ENCODE assay signal across 11 mouse cellular contexts in the genomic region with DNA sequence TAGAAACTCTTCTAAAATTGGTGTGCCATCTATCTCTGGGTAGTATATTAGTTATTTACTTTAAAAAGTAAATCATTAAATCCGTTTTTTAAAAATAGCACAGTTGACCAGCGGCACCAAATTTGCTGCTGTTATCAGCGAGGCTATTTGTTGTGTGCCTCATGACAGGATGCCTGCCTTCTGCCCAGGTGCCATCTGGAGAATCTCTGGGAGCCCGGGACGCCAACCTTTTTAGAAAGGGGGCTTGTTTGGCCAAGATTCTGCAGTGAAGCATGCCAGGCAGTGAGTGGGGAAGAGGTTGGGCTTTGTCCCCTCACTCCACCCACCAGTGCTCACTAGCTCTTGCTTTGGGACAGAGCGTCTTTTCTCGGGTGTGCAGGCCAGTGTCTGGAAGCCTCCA. TPM values are rescaled to one million over a fixed set of nuclear protein-coding genes. Genes with fewer than 3 reads are reported as not detected.
A peak's percentile ranks its signal among the peaks of the same experiment; 100 is the strongest.
DNase-seq lines count a peak whose midpoint lies in the region; ATAC-seq and TF ChIP-seq lines count a peak whose summit lies in the region.
"Had no signal": no experiment of that assay in that cellular context is flagged by ENCODE, and none has a peak within 500 bp of the region (broad histone marks: within the 10 kb centered on the region; RNA-seq: fewer than 3 reads in every experiment).

No protein-coding gene starts in this region.

- H3K4me2 ChIP-seq in heart, postnatal 0 days (ENCODE audit: low read depth, low read length), result no peak overlapping the region; the same call in 1 of the 2 replicates
- no peak overlapping the region; the same call in 1 of the 2 replicates for H3K4me2 ChIP-seq in intestine, embryonic 14.5 days (ENCODE audit: low read length)
- no peak overlapping the region for H3K4me2 ChIP-seq in stomach, embryonic 14.5 days (replicated peaks; ENCODE audit: low read depth, low read length)
- no peak overlapping the region for H3K4me2 ChIP-seq in lung, postnatal 0 days (replicated peaks; ENCODE audit: low read depth, low read length)
- H3K4me2 ChIP-seq: lung, embryonic 15.5 days; midbrain, embryonic 11.5 days had no signal

- peak; percentile 57 for DNase-seq in cerebellum, adult 11-12 months
- no peak for DNase-seq in cerebellum, postnatal 36 days
- DNase-seq in heart, postnatal 0 days (ENCODE audit: low spot score), result no peak
- no peak for DNase-seq in heart, embryonic 10.5 days (ENCODE audit: low spot score)
- DNase-seq in intestine, embryonic 14.5 days (ENCODE audit: low spot score), result no peak
- no peak for DNase-seq in T-cell, adult 2 months (ENCODE audit: low spot score)
- DNase-seq in lung, postnatal 0 days (ENCODE audit: low spot score), result no peak

- no peak for TF ChIP-seq EP300 in heart, postnatal 0 days (IDR thresholded peaks at IDR 0.05; ENCODE audit: low read depth)
- no peak for TF ChIP-seq EP300 in lung, postnatal 0 days (IDR thresholded peaks at IDR 0.05)

- no peaks in the 10 kb centered on the region for H3K27me3 ChIP-seq in heart, postnatal 0 days (ENCODE audit: control insufficient read depth, insufficient read depth, low read length)
- no peaks in the 10 kb centered on the region for H3K27me3 ChIP-seq in heart, embryonic 10.5 days (ENCODE audit: insufficient read depth, poor library complexity, severe bottlenecking)
- no peaks in the 10 kb centered on the region for H3K27me3 ChIP-seq in intestine, embryonic 14.5 days (replicated peaks; ENCODE audit: control insufficient read depth, insufficient read depth, low read length)
- no peaks in the 10 kb centered on the region for H3K27me3 ChIP-seq in stomach, embryonic 14.5 days (ENCODE audit: control insufficient read depth, insufficient read depth, low read length)
- no peaks in the 10 kb centered on the region for H3K27me3 ChIP-seq in lung, postnatal 0 days (replicated peaks; ENCODE audit: insufficient read depth, low read length)
- H3K27me3 ChIP-seq: lung, embryonic 15.5 days had no signal

- no peak for TF ChIP-seq CTCF in heart, postnatal 0 days (IDR thresholded peaks at IDR 0.05; ENCODE audit: low read depth)
- TF ChIP-seq CTCF in lung, postnatal 0 days (IDR thresholded peaks at IDR 0.05), result no peak

- H3K4me3 ChIP-seq in heart, postnatal 0 days (ENCODE audit: low read depth, low read length), result no peak overlapping the region
- no peak overlapping the region for H3K4me3 ChIP-seq in heart, embryonic 10.5 days
- H3K4me3 ChIP-seq in intestine, embryonic 14.5 days (ENCODE audit: low read depth, low read length), result no peak overlapping the region
- no peak overlapping the region for H3K4me3 ChIP-seq in stomach, embryonic 14.5 days (ENCODE audit: low read depth, low read length)
- no peak overlapping the region for H3K4me3 ChIP-seq in lung, postnatal 0 days (ENCODE audit: low read depth, low read length)
- H3K4me3 ChIP-seq: lung, embryonic 15.5 days had no signal

- ATAC-seq in heart, postnatal 0 days (ENCODE audit: insufficient read depth, low read depth), result no peak
- no peak for ATAC-seq in intestine, embryonic 14.5 days (replicated peaks; ENCODE audit: low FRiP score, low TSS enrichment, low read depth)
- ATAC-seq in stomach, embryonic 14.5 days (ENCODE audit: insufficient number of reproducible peaks, insufficient read depth, low FRiP score, low read depth), result no peak
- ATAC-seq in lung, postnatal 0 days, result no peak
- ATAC-seq: inflammation-experienced regulatory T-cells, adult 6 months had no signal

- peaks cover 72% of the 10 kb centered on the region for H3K36me3 ChIP-seq in heart, postnatal 0 days (replicated peaks; ENCODE audit: control insufficient read depth, insufficient read depth, low read length)
- H3K36me3 ChIP-seq in heart, embryonic 10.5 days, result peaks cover 84% of the 10 kb centered on the region
- peaks cover 84% of the 10 kb centered on the region for H3K36me3 ChIP-seq in intestine, embryonic 14.5 days (ENCODE audit: control insufficient read depth, insufficient read depth, low read length)
- H3K36me3 ChIP-seq in stomach, embryonic 14.5 days (ENCODE audit: control insufficient read depth, insufficient read depth, low read length), result peaks cover 75% of the 10 kb centered on the region
- H3K36me3 ChIP-seq in lung, postnatal 0 days (ENCODE audit: insufficient read depth, low read length), result peaks cover 13% of the 10 kb centered on the region

- no peak overlapping the region for H3K9ac ChIP-seq in heart, postnatal 0 days (replicated peaks; ENCODE audit: low read depth, low read length)
- H3K9ac ChIP-seq in intestine, embryonic 14.5 days (ENCODE audit: low read length), result no peak overlapping the region
- H3K9ac ChIP-seq in stomach, embryonic 14.5 days (replicated peaks; ENCODE audit: low read depth, low read length), result no peak overlapping the region
- H3K9ac ChIP-seq in lung, postnatal 0 days (replicated peaks; ENCODE audit: low read depth), result no peak overlapping the region
- H3K9ac ChIP-seq: lung, embryonic 15.5 days had no signal

- H3K9me3 ChIP-seq in heart, postnatal 0 days (replicated peaks; ENCODE audit: control insufficient read depth, low read length), result no peaks in the 10 kb centered on the region
- no peaks in the 10 kb centered on the region for H3K9me3 ChIP-seq in heart, embryonic 10.5 days
- no peaks in the 10 kb centered on the region for H3K9me3 ChIP-seq in intestine, embryonic 14.5 days (ENCODE audit: control insufficient read depth, low read length)
- H3K9me3 ChIP-seq in stomach, embryonic 14.5 days (ENCODE audit: control insufficient read depth, low read depth, low read length), result no peaks in the 10 kb centered on the region
- H3K9me3 ChIP-seq in lung, postnatal 0 days (ENCODE audit: low read length), result no peaks in the 10 kb centered on the region
- H3K9me3 ChIP-seq: lung, embryonic 15.5 days had no signal

- peak overlapping the region; percentile 67 for H3K27ac ChIP-seq in heart, postnatal 0 days (ENCODE audit: low read depth)
- no peak overlapping the region; the same call in 1 of the 2 replicates for H3K27ac ChIP-seq in heart, embryonic 10.5 days
- H3K27ac ChIP-seq in intestine, embryonic 14.5 days (ENCODE audit: low read depth), result peak overlapping the region; percentile 36; the same call in 1 of the 2 replicates
- peak overlapping the region; percentile 69 for H3K27ac ChIP-seq in stomach, embryonic 14.5 days (ENCODE audit: low read length)
- H3K27ac ChIP-seq in lung, postnatal 0 days (ENCODE audit: low read length), result no peak overlapping the region
- H3K27ac ChIP-seq: lung, embryonic 15.5 days had no signal

- H3K4me1 ChIP-seq in heart, postnatal 0 days (ENCODE audit: control insufficient read depth, insufficient read depth), result peaks cover 15% of the 10 kb centered on the region
- H3K4me1 ChIP-seq in heart, embryonic 10.5 days, result peaks cover 48% of the 10 kb centered on the region
- H3K4me1 ChIP-seq in intestine, embryonic 14.5 days (replicated peaks; ENCODE audit: control insufficient read depth, insufficient read depth, low read length), result peaks cover 13% of the 10 kb centered on the region; the same call in 1 of the 2 replicates
- peaks cover 8% of the 10 kb centered on the region; the same call in 1 of the 2 replicates for H3K4me1 ChIP-seq in stomach, embryonic 14.5 days (ENCODE audit: control insufficient read depth, insufficient read depth, low read length)
- H3K4me1 ChIP-seq in lung, postnatal 0 days (ENCODE audit: insufficient read depth, low read depth, low read length), result peaks cover 5% of the 10 kb centered on the region; the same call in 1 of the 2 replicates

- 38% methylated on average over 7 of the region's 7 CpGs for WGBS in heart, postnatal 0 days
- 81% methylated on average over 7 of the region's 7 CpGs for WGBS in heart, embryonic 10.5 days
- 75% methylated on average over 7 of the region's 7 CpGs for WGBS in intestine, embryonic 14.5 days
- WGBS in stomach, embryonic 14.5 days, result 68% methylated on average over 7 of the region's 7 CpGs
- 81% methylated on average over 7 of the region's 7 CpGs for WGBS in lung, postnatal 0 days

RNA-seq across cellular contexts. Expression of a gene that starts 10.3 kb away (rescaled TPM):
- total RNA-seq in heart, postnatal 0 days (2014; rRNA removed; ENCODE audit: low replicate concordance), result 71.9 and 82.9 TPM in 2 replicates
- polyA plus RNA-seq in heart, postnatal 0 days (2015; fragmentation: Nextera tagmentation; extraction: Ambion mirVana), result 26.0 and 27.7 TPM in 2 replicates
- 49.6 and 54.5 TPM in 2 replicates for polyA plus RNA-seq in heart, embryonic 10.5 days (2016; fragmentation: Nextera tagmentation; extraction: Ambion mirVana)
- polyA plus RNA-seq in intestine, embryonic 14.5 days (2014; fragmentation: Nextera tagmentation; extraction: Ambion mirVana), result 52.3 and 57.7 TPM in 2 replicates
- 52.9 and 59.8 TPM in 2 replicates for polyA plus RNA-seq in stomach, embryonic 14.5 days (2014; fragmentation: Nextera tagmentation; extraction: Ambion mirVana)
- polyA plus RNA-seq in lung, postnatal 0 days (2015; fragmentation: Nextera tagmentation; extraction: Ambion mirVana), result 18.0 and 21.9 TPM in 2 replicates

RNA-seq across cellular contexts. Expression of a gene that starts 24.2 kb away (rescaled TPM):
- total RNA-seq in heart, postnatal 0 days (2014; rRNA removed; ENCODE audit: low replicate concordance), result 27.0 and 33.8 TPM in 2 replicates
- polyA plus RNA-seq in heart, postnatal 0 days (2015; fragmentation: Nextera tagmentation; extraction: Ambion mirVana), result 46.8 and 52.8 TPM in 2 replicates
- polyA plus RNA-seq in heart, embryonic 10.5 days (2016; fragmentation: Nextera tagmentation; extraction: Ambion mirVana), result 74.4 and 80.5 TPM in 2 replicates
- polyA plus RNA-seq in intestine, embryonic 14.5 days (2014; fragmentation: Nextera tagmentation; extraction: Ambion mirVana), result 92.7 and 93.5 TPM in 2 replicates
- polyA plus RNA-seq in stomach, embryonic 14.5 days (2014; fragmentation: Nextera tagmentation; extraction: Ambion mirVana), result 95.3 and 104 TPM in 2 replicates
- 46.5 and 58.0 TPM in 2 replicates for polyA plus RNA-seq in lung, postnatal 0 days (2015; fragmentation: Nextera tagmentation; extraction: Ambion mirVana)

RNA-seq across cellular contexts. Expression of a gene that starts 28.1 kb away (rescaled TPM):
- 8.4 and 12.4 TPM in 2 replicates for total RNA-seq in heart, postnatal 0 days (2014; rRNA removed; ENCODE audit: low replicate concordance)
- polyA plus RNA-seq in heart, postnatal 0 days (2015; fragmentation: Nextera tagmentation; extraction: Ambion mirVana), result 14.9 and 15.4 TPM in 2 replicates
- polyA plus RNA-seq in heart, embryonic 10.5 days (2016; fragmentation: Nextera tagmentation; extraction: Ambion mirVana), result 13.3 and 18.3 TPM in 2 replicates
- polyA plus RNA-seq in intestine, embryonic 14.5 days (2014; fragmentation: Nextera tagmentation; extraction: Ambion mirVana), result 37.2 and 38.8 TPM in 2 replicates
- polyA plus RNA-seq in stomach, embryonic 14.5 days (2014; fragmentation: Nextera tagmentation; extraction: Ambion mirVana), result 30.6 and 31.7 TPM in 2 replicates
- 31.5 and 32.7 TPM in 2 replicates for polyA plus RNA-seq in lung, postnatal 0 days (2015; fragmentation: Nextera tagmentation; extraction: Ambion mirVana)

RNA-seq across cellular contexts. Expression of a gene that starts 32.9 kb away (rescaled TPM):
- total RNA-seq in heart, postnatal 0 days (2014; rRNA removed; ENCODE audit: low replicate concordance), result 0.50 and 4.4 TPM in 2 replicates
- 14.0 and 14.6 TPM in 2 replicates for polyA plus RNA-seq in heart, postnatal 0 days (2015; fragmentation: Nextera tagmentation; extraction: Ambion mirVana)
- 25.5 and 26.8 TPM in 2 replicates for polyA plus RNA-seq in heart, embryonic 10.5 days (2016; fragmentation: Nextera tagmentation; extraction: Ambion mirVana)
- 10.7 and 11.2 TPM in 2 replicates for polyA plus RNA-seq in intestine, embryonic 14.5 days (2014; fragmentation: Nextera tagmentation; extraction: Ambion mirVana)
- polyA plus RNA-seq in stomach, embryonic 14.5 days (2014; fragmentation: Nextera tagmentation; extraction: Ambion mirVana), result 11.5 and 14.2 TPM in 2 replicates
- 11.7 and 12.8 TPM in 2 replicates for polyA plus RNA-seq in lung, postnatal 0 days (2015; fragmentation: Nextera tagmentation; extraction: Ambion mirVana)

Comparison
In these comparisons a context has a peak if more than half of its experiments do, and no peak if none do; other contexts are left out.
1. H3K27ac ChIP-seq: peak in heart, postnatal 0 days (single experiment), intestine, embryonic 14.5 days (single experiment) and stomach, embryonic 14.5 days (single experiment); none in heart, embryonic 10.5 days (single experiment) and lung, postnatal 0 days (single experiment).